Mouse (Mus musculus): ENCODE results near the gene Zbtb14. TPM values are rescaled to one million over a fixed set of nuclear protein-coding genes. Genes with fewer than 3 reads are reported as not detected.
A peak's percentile ranks its signal among the peaks of the same experiment; 100 is the strongest.

Zbtb14 gene
- polyA plus RNA-seq (2012; rRNA removed), result 0.94 and 0.95 TPM in 2 replicates

DNA sequence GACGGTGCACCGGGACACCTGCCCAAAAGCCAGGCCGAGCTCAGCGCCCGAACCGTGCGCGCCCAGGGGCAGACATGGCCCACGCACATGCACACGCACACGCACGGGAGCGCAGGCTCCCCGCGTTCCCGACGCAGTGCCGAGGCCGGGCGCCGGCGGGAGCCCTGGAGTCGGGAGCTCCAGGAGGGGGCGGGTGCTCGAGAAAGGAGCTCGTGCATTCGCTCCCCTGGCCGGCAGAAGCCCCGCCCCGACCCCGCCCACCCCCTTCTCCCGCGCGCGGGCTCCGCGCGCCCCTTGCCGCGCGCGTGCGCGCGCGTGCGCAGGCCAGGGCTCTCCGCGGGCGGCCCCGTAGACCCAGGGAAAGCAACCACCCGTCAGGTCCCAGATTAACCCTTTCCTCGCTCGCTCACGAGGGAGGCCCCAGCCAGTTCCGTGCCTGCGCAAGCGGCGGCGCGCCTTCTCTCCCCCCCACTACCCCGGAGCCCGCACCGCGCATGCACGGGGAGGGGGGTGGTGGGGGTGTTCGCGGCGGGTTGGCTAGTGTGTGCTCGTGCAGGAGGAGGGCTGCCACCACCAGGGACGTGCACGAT lies at the start of gene Zbtb14:
Gene Zbtb14 (plus strand): TSS at position 540 of the 590 bp plus-strand sequence.
- Histone ChIP-seq H3K27me3 (ENCODE audit: control insufficient read depth, insufficient read depth, low read length) (no peaks in the 10 kb centered on the region), H3K27ac (ENCODE audit: control insufficient read depth, insufficient read depth, low read depth, low read length) (peak within 1 kb of the TSS; percentile 85), H3K4me3 (ENCODE audit: control insufficient read depth, low read depth, low read length) (peak within 1 kb of the TSS; percentile 91), H3K36me3 (ENCODE audit: control insufficient read depth, insufficient read depth, low read length) (no peaks in the 10 kb centered on the region), H3K4me1 (ENCODE audit: control insufficient read depth, insufficient read depth, low read length) (peaks cover 9% of the 10 kb centered on the region)
- TF ChIP-seq POLR2A (IDR thresholded peaks at IDR 0.05; ENCODE audit: control insufficient read depth, low read depth, low read length) (peak; percentile 31; the same call in 1 of the 2 replicates), CTCF (IDR thresholded peaks at IDR 0.05; ENCODE audit: control insufficient read depth, insufficient read depth, insufficient replicate concordance, low read depth, low read length) (no peak)

DNA sequence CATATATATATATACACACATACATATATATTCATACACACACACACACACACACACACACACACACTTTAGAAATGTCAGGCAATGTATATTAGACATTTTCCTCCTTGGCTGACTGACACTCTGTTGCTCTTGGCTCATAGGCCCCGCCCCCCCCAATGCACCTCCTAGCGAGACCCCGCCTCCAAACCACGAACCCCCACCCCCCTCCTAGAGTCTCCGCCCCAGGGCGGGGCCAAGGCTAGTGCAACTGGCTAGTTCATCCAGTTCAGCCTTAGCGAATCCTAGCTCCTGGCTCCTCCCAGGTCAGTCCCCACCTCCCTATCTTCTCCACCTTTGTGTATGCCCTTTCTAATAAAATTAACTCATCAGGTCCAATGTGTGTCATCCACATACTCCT lies 36.8 kb upstream of the Zbtb14 start:
- TF ChIP-seq CTCF (IDR thresholded peaks at IDR 0.05; ENCODE audit: control insufficient read depth, insufficient read depth, insufficient replicate concordance, low read depth, low read length) (no peak), POLR2A (IDR thresholded peaks at IDR 0.05; ENCODE audit: control insufficient read depth, low read depth, low read length) (no peak)
- Histone ChIP-seq H3K4me1 (ENCODE audit: control insufficient read depth, insufficient read depth, low read length) (no peaks in the 10 kb centered on the region), H3K27ac (ENCODE audit: control insufficient read depth, insufficient read depth, low read depth, low read length) (no peak overlapping the region), H3K27me3 (ENCODE audit: control insufficient read depth, insufficient read depth, low read length) (no peaks in the 10 kb centered on the region), H3K36me3 (ENCODE audit: control insufficient read depth, insufficient read depth, low read length) (no peaks in the 10 kb centered on the region), H3K4me3 (ENCODE audit: control insufficient read depth, low read depth, low read length) (no peak overlapping the region)

DNA sequence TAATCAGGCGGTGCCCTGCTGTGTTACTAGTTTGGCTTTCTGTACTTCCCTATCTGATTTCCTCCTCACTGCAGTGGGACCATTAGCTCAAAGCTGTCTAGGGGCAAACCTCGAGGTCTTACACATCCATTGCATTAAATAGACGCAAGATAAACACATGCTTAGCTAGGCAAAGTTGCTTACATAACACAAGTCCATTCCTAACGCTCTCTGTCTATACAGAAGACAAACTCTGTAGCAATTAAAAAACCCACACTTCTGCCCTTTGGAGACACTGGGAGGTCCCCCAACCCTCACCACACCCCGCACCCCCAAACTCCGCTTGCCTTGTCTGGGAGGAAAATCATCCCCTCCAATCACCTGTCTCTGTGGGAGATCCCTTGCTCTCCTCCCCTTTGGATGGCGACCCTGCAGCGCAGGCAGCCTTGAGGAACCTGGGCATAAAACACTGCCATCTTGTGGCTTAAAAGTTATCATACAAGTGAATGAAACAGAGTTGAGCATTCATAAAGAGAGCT lies 33.8 kb upstream of the Zbtb14 start:
- Histone ChIP-seq H3K4me1 (ENCODE audit: control insufficient read depth, insufficient read depth, low read length) (no peaks in the 10 kb centered on the region), H3K36me3 (ENCODE audit: control insufficient read depth, insufficient read depth, low read length) (no peaks in the 10 kb centered on the region), H3K27ac (ENCODE audit: control insufficient read depth, insufficient read depth, low read depth, low read length) (no peak overlapping the region), H3K27me3 (ENCODE audit: control insufficient read depth, insufficient read depth, low read length) (no peaks in the 10 kb centered on the region), H3K4me3 (ENCODE audit: control insufficient read depth, low read depth, low read length) (no peak overlapping the region)
- TF ChIP-seq POLR2A (IDR thresholded peaks at IDR 0.05; ENCODE audit: control insufficient read depth, low read depth, low read length), result no peak
- TF ChIP-seq CTCF (IDR thresholded peaks at IDR 0.05; ENCODE audit: control insufficient read depth, insufficient read depth, insufficient replicate concordance, low read depth, low read length), result peak; percentile 44; the same call in 1 of the 2 replicates

DNA sequence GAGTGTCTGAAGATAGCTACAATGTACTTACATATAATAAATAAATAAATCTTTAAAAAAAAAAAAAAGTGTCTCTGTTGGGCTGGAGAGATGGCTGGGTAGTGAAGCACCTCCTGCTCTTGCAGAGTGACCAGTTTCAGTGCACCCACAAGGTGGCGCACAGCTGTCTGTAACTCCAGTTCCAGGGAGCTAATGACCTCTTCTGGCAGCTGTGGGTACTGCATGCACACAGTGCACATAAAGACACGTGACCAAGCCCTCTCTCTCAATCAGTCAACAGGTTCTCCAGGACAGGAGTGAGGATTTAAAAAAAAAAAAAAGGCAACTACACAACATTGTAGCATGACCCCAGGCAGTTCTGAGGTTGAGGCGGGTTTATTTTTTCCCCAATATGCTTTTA lies 17.8 kb upstream of the Zbtb14 start:
- H3K27ac ChIP-seq (ENCODE audit: control insufficient read depth, insufficient read depth, low read depth, low read length), result no peak overlapping the region
- H3K4me3 ChIP-seq (ENCODE audit: control insufficient read depth, low read depth, low read length), result no peak overlapping the region
- no peak for TF ChIP-seq POLR2A (IDR thresholded peaks at IDR 0.05; ENCODE audit: control insufficient read depth, low read depth, low read length)
- TF ChIP-seq CTCF (IDR thresholded peaks at IDR 0.05; ENCODE audit: control insufficient read depth, insufficient read depth, insufficient replicate concordance, low read depth, low read length), result peak; percentile 90; the same call in 1 of the 2 replicates

DNA sequence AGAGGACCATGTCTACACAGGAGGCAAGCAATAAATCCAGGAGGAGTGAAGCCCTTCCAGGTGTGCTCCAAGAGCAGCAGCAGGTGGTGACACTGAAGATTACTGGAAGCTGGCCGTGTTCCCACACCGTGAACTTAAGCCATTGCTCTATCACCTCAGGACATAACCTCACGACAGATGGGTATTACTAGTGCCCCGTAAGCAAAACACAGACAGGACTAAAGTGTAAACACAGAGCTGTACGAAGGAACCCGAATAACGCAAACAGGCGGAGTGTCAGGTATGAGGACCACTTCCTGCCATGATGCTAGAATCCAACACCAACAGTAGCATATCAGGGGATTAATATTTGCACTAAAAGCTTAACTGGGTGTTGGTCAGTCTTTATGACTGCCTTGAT lies 2.0 kb upstream of the Zbtb14 start:
- H3K36me3 ChIP-seq (ENCODE audit: control insufficient read depth, insufficient read depth, low read length), result no peaks in the 10 kb centered on the region
- H3K4me1 ChIP-seq (ENCODE audit: control insufficient read depth, insufficient read depth, low read length), result peaks cover 9% of the 10 kb centered on the region
- TF ChIP-seq CTCF (IDR thresholded peaks at IDR 0.05; ENCODE audit: control insufficient read depth, insufficient read depth, insufficient replicate concordance, low read depth, low read length), result no peak
- TF ChIP-seq POLR2A (IDR thresholded peaks at IDR 0.05; ENCODE audit: control insufficient read depth, low read depth, low read length), result no peak
- no peak overlapping the region for H3K27ac ChIP-seq (ENCODE audit: control insufficient read depth, insufficient read depth, low read depth, low read length)
- no peak overlapping the region for H3K4me3 ChIP-seq (ENCODE audit: control insufficient read depth, low read depth, low read length)
- H3K27me3 ChIP-seq (ENCODE audit: control insufficient read depth, insufficient read depth, low read length), result no peaks in the 10 kb centered on the region

More for the DNA sequence above, 17.8 kb upstream of the Zbtb14 start:
- Histone ChIP-seq H3K27me3 (ENCODE audit: control insufficient read depth, insufficient read depth, low read length) (no peaks in the 10 kb centered on the region), H3K4me1 (ENCODE audit: control insufficient read depth, insufficient read depth, low read length) (no peaks in the 10 kb centered on the region), H3K36me3 (ENCODE audit: control insufficient read depth, insufficient read depth, low read length) (no peaks in the 10 kb centered on the region)

DNA sequence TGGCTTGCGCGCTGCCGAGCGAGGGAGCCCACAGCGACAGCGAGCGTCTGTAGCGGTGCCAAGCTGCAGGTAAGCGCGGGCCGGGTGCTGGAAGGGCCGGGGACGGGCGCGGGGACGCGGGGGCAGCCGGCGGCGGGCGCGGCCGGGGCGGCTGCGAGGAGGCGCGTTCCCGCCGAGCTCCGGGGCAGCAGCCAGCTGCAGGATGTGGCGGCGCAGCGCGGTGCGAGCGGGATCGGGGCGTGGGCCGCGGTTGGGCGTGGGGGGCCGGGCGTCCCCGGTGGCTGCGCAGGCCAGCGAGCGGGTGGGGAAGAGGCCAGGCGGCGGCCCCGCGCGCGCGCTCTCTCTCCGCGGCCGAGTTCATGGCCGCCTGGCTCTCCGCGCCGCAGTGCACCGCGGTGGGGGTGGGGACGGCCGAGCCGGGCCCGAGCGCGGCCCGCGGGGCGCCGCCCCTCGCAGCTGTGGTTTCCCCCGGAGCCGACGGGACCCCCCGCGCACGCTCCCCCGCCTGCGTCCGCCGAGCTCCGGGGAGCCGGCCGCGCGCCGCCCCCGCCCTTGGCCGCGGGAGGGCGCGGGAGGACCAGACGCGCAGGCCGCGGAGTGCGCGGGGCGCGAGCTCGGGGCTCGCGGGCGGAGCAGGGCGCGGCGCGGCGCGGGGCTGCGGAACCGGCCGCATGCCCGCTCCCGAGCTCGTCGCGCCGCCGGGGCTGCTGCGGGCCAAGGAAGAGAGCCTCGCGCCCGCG lies 521 bp downstream of the Zbtb14 start:
- H3K27ac ChIP-seq (ENCODE audit: control insufficient read depth, insufficient read depth, low read depth, low read length), result peak overlapping the region; percentile 85
- TF ChIP-seq POLR2A (IDR thresholded peaks at IDR 0.05; ENCODE audit: control insufficient read depth, low read depth, low read length) (no peak), CTCF (IDR thresholded peaks at IDR 0.05; ENCODE audit: control insufficient read depth, insufficient read depth, insufficient replicate concordance, low read depth, low read length) (no peak)
- H3K36me3 ChIP-seq (ENCODE audit: control insufficient read depth, insufficient read depth, low read length), result no peaks in the 10 kb centered on the region
- peak overlapping the region; percentile 91 for H3K4me3 ChIP-seq (ENCODE audit: control insufficient read depth, low read depth, low read length)
- peaks cover 9% of the 10 kb centered on the region for H3K4me1 ChIP-seq (ENCODE audit: control insufficient read depth, insufficient read depth, low read length)
- no peaks in the 10 kb centered on the region for H3K27me3 ChIP-seq (ENCODE audit: control insufficient read depth, insufficient read depth, low read length)

DNA sequence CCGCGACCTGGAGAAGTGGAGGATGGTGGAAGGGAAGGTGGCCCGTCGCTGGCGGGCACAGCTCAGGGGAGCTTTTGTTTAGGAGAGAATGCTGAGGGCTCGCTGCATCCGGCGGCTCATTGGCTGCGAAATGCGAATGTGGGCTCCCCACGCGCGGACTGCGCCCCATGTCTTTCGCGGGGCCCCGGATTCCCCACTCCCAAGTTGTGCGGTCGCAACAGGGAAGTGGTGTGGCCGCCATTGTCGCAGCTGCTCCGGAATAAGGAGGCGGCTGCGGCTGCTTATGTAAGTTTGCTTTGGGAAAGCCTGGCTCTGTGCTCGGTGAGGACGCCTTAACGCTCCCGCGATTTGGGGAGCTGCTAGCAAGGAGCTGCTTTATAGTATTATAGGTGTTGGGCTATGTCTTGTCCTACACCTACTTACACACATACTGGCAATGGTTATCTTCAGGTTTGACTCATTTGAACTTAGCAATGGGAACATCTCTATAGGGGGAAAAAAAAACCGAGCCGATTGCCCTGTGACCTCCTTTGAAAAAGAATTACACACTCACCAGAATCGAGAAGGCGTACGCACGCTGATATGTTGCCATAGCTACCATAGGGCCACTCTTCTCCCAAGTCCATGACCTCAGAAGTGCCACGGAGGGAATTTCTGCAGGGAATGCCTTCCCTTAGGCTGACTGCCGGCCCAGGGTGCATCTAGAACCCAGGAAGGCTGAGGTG lies 1.3 kb downstream of the Zbtb14 start:
- no peak for TF ChIP-seq CTCF (IDR thresholded peaks at IDR 0.05; ENCODE audit: control insufficient read depth, insufficient read depth, insufficient replicate concordance, low read depth, low read length)
- no peak for TF ChIP-seq POLR2A (IDR thresholded peaks at IDR 0.05; ENCODE audit: control insufficient read depth, low read depth, low read length)
- Histone ChIP-seq H3K4me1 (ENCODE audit: control insufficient read depth, insufficient read depth, low read length) (peaks cover 9% of the 10 kb centered on the region), H3K4me3 (ENCODE audit: control insufficient read depth, low read depth, low read length) (peak overlapping the region; percentile 91), H3K27me3 (ENCODE audit: control insufficient read depth, insufficient read depth, low read length) (no peaks in the 10 kb centered on the region), H3K36me3 (ENCODE audit: control insufficient read depth, insufficient read depth, low read length) (no peaks in the 10 kb centered on the region), H3K27ac (ENCODE audit: control insufficient read depth, insufficient read depth, low read depth, low read length) (peak overlapping the region; percentile 85)
